Mouse (Mus musculus): ENCODE measurements around the gene Tbl1x.

DNA sequence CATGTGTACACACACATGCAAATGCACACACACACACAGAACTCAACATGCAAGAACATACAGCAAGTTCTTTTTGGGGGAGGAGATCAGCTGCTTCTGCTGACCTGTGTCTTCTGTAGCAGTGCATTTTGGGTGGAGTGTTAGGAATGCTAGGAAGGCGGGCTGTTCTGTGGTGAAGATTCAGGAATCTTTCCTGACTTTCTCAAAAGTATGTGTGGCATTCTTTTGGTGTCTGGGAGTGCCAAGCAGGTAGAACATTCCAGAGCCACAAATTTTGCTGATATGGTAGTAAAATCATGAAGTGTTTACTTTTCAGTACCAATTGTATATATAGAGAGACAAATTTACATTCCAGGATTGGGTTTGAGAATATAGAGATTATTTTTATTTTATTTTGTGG lies 17.6 kb downstream of the Tbl1x start:
- TF ChIP-seq CTCF (conservative IDR thresholded peaks at IDR 0.05; ENCODE audit: insufficient read depth, insufficient read length, low read depth, low read length), result no peak
- no peak for TF ChIP-seq POLR2A (IDR thresholded peaks at IDR 0.05; ENCODE audit: low read depth, low read length)
